Mouse (Mus musculus) telencephalon, adult 2 months (tissue): ENCODE results near the gene Hmcn1.

Experiments used
- DNase-seq: peaks from one replicate; pipeline ENCODE4 v3.0.0-alpha.2; 2011; ENCODE audit warnings: low read depth, low spot score

Gene Hmcn1

DNA sequence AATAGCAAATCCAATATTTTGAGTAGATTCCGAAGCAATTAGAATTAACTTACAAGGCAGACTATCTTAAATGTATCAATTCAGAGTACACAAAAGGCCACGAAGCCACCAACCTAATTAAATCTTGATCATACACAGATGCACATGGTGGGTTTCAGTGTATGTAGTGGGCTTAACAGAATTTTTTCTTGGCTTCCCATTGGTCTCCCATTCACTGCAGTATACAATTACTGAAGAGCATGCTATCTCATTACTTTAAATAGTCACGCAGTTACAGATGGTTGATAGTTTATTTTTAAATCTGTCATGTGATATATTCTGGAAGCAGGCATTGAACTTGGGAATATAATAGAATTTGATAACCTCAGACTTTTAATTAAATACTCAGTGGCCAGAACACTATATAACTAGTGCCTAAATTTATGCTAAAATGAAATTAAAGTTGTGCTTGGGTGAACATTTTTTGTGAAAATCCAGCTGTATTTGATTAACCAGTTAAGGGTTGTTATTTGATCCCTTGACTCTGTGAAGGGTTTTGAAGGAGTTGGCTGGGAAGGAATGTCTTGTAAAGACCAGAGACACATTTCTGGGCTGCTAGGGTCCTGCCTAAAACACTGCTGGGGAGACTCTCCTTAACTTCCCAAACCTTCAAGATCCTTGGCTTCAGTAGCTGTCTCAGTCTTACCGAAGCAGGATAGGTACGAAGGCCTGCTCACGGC is 455.7 kb downstream of the Hmcn1 start:
- no peak for DNase-seq

- DNase-seq = no peak
These were observed 457.3 kb downstream of the Hmcn1 start for GRCm38 (mm10) chr1:150535770-150536534.

DNA sequence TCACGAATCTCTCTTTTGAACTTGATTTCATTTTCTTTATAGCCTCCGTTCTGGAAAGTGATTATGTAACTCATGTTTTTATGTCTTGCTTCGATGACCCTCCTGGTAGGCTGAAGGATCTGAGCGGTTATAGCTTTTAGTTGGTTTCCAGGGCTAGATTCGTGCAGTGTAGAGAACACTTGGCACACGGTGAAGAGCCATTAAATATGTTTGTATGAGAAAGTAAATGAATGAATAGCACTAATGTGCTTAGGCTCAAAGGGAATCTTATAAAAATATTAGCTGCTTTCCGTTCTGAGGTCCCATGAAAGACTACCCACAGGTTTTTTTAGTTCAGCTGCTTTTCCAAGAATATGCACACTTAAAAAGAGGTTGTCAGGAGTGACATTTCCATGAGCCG is 458.6 kb downstream of the Hmcn1 start:
- DNase-seq = no peak

- no peak for DNase-seq
These were observed 480.2 kb downstream of the Hmcn1 start for GRCm38 (mm10) chr1:150513041-150513440.
